Mouse (Mus musculus): ENCODE measurements around the gene Gm281.

DNA sequence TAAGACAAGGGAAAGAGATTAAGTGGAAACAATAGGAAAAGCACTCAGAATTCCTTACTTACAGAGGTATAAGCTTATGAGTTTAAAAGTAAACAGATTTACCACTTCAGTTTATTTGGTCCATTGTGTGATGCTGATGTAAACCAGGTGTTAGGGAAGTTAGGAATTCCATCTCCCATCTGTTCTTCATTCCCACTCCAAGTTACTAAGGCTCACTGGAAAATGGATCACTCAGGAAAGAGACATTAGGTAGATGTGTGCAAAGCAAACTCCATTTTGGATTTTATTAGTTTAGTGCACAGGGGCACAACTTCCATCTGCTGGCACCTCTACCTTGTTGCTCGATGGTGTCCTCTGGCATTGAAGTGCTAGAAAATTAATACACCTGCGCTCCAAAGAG lies 4.1 kb downstream of the Gm281 start:
- no peak for TF ChIP-seq MAX (IDR thresholded peaks at IDR 0.05; ENCODE audit: low read depth)
- TF ChIP-seq USF1 (IDR thresholded peaks at IDR 0.05; ENCODE audit: low read depth), result no peak
- no peak for TF ChIP-seq SRF (IDR thresholded peaks at IDR 0.05; ENCODE audit: control insufficient read depth, insufficient read length, low read depth)
- TF ChIP-seq POLR2A (IDR thresholded peaks at IDR 0.05; ENCODE audit: insufficient read length, low read depth), result no peak
- TF ChIP-seq POLR2AphosphoS2 (IDR thresholded peaks at IDR 0.05; ENCODE audit: insufficient read length, low read depth), result no peak
- TF ChIP-seq MYOD1 (IDR thresholded peaks at IDR 0.05; ENCODE audit: control insufficient read depth in 1 of 3, insufficient read length in 2 of 3, low read depth in 2 of 3), result no peak
- TF ChIP-seq TCF12 (IDR thresholded peaks at IDR 0.05; ENCODE audit: insufficient read depth, poor library complexity, severe bottlenecking), result no peak

Measured in myocyte (in vitro differentiated cells).